Mouse (Mus musculus) adipocyte (in vitro differentiated cells): Measurements from ENCODE around the gene Gtsf1l.
A peak's percentile ranks its signal among the peaks of the same experiment; 100 is the strongest.
"Not testable (repeated sequence)": the region's sequence is repeated elsewhere in the genome, so short reads cannot be mapped to it uniquely, and the experiment has no call there.

Source experiments
- DNase-seq: peaks from one replicate; pipeline ENCODE4 v3.0.0-alpha.2; 2016; ENCODE audit warnings: low spot score

Gene Gtsf1l

DNA sequence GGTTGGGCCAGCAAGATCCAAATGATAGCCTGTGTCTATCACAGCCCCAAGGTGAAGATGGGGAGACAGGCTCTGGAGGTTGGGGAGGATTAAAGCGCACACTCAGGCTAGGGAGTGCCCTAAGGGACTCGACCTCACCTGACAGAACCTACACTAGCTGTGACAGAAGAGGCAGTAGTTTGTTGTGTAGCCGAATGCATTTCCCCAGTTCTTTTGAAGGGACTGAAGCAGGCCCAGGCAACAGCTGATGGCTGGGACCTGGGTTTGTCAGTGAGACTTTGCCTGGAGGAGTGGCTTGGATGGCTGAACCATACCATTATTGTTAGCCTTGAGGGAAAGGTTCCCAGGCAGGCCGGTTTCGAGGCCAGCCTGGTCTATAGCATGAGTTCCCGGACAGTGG lies 2.6 kb downstream of the Gtsf1l start:
- DNase-seq = no peak

DNA sequence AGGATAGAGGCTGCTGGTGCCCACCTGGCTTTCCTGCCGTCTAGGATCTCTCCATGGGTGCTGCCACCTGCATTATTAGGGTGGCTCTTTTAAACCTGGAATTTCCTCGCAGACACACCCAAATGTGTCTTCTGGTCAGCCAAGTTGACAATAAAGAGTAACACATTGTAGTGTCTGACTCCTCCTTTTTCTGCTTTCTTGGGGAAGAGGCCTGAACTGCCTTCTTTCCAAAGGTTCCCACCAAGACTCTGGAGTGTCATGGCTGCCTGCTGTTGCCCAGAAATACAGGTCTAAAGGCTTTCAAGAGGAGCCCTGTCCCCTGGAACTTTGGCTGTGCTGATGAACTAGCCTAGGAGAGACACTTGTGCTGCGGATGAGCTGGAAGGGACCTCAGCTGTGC lies 3.1 kb downstream of the Gtsf1l start:
- DNase-seq = no peak

DNA sequence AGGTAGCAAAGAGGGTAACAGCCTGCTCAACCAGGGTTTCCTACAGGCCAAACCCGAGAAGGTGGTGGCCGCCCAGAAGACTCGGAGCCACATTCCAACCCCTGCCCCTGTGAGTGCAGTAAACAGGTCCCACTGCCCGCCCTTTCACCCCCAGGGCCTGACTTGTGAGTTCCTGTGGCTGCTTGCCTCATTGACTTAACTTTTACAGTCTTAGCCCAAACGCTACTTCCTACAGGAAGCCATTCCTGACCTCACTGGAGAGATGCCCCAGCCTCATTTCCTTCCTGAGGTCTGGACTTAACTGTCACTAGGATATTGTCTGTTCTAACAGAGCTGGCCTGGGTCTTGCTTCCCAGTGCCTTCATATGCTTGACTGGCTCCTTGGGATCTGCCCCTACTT lies 5.1 kb downstream of the Gtsf1l start:
- no peak for DNase-seq

DNA sequence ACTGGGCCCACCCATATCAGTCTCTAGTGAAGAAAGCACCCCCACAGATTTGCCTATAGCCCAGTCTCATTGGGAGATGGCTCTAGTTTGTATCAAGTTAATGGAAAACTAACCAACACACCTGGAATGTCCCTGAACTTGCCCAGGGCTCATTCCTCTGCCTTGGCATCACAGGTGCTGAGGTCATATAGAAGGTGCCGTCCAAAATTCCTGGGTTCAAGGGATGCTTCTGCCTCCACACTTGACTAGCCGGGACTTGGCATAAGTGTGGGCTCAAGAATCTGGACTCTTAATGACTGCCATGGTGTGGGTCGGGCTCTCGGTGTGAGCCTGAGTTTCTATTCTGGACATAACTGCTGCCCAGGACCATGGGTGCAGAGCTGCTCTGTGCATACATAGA lies 8.6 kb downstream of the Gtsf1l start:
- DNase-seq = no peak

DNA sequence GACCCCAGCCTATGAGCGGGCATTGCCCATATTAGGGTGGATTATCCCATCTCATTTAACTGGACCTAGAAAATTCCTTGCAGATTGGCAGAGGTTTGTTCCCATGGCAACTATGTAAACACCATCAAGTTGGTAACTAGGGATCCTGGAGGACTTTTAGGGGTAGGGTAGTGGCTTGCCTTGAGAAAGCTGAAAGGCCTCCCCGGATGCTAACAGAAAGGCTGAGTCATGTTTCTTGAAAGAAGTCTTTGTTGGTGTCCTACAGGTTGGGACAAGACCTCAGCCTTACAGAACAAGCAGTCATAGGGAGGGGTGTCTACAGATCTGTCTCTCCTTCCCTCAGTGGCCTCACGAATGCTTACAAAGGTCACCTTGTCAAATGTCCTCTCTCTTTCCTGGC lies 12.4 kb downstream of the Gtsf1l start:
- no peak for DNase-seq

DNA sequence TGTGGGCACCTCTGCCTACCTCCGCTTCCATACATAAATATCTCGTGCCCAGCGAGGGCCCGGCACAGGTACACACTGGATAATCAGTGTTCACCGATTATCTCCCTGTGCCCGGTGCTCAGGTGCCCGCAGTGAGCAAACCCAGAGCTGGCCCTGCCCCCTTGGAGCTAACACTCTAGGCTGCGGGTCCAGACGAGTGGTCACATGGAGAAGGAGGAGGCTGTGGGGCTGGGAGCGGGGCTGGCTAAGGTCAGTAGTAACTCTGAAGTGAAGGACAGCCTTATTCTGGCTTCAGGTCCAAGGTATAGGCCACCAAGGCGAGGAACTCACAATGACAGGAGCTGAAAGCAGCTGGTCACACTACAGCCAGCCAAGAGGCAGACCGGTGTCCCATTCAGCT lies 12.8 kb downstream of the Gtsf1l start:
- DNase-seq = no peak

DNA sequence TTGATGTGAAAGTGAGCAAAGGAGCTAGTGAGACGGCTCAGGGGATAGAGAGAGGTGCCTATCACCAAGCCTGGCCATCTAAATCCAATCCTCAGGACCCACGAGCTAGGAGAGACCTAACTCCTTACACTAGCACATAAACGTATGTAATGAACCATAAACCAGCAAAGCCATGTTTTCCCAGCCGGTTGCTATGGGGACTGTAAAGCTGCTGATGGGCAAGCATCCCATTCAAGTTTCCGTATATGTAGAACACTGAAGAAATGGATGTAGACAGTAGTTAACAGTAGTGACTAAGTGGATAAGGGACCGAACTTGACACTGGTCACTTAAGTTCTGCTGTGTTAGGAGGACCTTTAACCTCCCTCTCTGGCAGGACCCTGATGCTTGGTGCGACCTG lies 13.6 kb downstream of the Gtsf1l start:
- DNase-seq = no peak

DNA sequence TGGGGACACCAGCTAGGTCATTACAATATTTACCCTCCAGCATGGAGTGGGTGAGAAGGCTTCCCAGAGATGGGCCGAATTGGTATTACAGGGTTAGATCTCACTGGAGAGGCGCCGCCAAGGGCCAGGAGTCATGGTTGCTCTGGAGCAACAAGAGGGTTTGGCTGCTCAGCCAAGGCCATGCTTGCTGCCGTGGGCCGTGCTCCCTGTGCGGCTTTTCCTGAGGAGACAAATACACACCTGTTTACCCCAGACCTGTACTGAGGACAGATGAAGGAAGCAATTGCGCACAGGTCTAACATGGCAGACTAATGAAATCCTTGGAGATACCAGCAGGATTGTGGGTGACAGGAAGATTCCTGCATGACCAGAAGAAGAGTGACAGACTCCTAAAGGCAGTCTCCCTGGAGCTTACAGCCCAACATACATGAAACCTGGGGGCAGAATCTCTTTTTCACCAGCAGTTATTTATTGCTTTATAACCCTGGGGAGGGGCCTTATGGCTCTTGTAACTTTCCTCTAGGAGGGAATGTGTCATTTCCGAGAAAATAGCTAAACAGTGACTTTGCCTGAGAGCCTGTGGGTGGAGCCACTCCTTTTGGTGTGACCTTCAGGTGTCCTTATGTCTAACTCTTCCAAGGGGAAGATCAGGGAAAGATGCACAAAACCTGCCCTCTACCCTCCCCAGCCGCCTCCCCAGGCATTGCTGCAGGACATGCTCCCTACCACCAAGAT lies 14.5 kb downstream of the Gtsf1l start:
- no peak for DNase-seq

DNA sequence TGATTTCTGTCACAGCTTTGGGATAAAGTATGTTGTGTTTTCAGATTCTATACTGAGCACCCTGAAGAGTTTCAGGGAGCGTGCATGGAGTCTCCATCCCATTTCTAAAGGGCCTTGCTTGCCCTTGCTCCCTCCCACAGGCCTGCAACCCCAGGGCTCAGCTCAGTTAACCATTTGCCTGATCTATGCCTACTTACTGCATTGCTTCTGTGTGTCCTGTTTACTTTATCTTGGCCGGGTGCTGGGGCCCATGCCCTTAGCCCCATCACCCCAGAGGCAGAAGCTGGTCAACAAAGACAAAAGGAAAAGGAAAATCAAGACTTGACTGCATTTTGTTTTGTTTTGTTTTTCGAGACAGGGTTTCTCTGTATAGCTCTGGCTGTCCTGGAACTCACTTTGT lies 16.1 kb downstream of the Gtsf1l start:
- DNase-seq = no peak

DNA sequence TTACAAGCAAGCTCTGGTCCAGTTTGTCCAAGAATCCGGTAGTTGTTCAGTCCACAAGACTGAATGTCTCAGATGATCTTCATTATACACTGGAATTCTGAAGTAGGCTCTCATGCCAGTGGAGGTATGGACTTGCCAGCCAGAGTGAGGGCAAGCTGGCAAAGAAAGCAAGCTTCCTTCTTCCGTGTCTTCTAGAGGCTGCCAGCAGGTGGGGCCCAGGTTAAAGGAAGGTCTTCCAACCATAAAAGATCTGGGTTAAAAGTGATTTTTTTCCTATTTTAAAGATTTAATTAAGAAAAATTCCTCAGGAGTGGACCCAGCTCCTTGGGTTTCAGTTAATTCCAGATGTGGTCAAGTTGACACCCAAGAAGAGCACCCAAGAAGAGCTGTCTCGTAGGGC lies 17.4 kb downstream of the Gtsf1l start:
- DNase-seq = peak; percentile 21

DNA sequence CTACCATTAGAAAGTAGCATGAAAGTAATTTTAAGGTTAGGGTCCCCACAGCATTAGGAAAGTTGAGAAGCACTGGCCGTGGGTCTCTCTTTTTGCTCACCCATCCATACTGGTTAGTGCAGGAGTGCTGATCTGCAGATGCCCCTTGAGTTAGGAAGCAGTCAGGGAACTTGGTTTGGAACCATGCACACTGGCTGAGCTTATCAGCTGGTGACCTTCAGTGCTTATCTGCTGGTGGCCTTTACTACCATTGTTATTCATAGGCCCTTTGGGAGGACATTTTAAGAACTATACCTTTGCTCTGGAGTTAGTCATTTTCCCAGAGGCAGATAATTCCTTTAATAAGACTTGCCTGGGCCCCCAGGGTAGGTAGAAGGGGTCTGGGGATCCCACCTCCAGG lies 20.4 kb downstream of the Gtsf1l start:
- DNase-seq = no peak

DNA sequence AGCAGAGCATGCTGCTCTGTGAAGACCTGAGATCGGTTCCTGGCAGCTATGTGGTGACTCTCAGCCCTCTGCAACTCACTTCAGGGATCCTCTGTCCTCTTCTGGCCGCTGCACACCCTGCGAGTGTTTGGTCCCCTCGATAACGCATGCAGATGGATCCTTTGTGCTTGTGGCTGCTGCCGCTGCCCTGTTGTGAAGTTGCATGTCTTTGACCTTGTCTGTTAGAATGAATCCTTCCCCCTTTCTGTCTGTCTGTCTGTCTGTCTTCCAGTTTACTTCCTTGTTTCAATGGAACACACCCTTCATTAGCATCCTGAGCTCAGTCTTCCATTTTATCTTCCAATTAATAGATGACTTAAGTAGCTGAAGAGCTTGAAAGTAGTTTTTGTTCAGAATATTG lies 21.3 kb downstream of the Gtsf1l start:
- DNase-seq = no peak

DNA sequence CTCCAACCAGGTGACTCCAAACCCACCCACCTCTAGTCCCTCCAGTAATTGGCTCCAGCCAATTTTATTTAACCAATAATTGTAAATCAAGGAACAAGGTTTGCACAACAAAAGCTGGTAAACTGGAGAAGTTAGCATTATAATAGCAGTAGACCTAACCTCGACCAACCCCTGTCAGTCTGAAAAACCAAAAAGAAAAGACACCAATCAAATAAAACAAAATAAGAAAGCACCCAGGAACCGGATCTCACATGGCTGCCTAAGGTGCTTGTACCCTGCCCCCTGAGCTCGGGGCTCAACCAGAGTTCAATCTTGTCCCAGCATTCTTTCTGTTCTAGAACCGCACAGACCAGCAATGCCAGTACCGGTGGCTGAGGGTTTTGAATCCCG lies 25.5 kb downstream of the Gtsf1l start:
- DNase-seq = no peak

DNA sequence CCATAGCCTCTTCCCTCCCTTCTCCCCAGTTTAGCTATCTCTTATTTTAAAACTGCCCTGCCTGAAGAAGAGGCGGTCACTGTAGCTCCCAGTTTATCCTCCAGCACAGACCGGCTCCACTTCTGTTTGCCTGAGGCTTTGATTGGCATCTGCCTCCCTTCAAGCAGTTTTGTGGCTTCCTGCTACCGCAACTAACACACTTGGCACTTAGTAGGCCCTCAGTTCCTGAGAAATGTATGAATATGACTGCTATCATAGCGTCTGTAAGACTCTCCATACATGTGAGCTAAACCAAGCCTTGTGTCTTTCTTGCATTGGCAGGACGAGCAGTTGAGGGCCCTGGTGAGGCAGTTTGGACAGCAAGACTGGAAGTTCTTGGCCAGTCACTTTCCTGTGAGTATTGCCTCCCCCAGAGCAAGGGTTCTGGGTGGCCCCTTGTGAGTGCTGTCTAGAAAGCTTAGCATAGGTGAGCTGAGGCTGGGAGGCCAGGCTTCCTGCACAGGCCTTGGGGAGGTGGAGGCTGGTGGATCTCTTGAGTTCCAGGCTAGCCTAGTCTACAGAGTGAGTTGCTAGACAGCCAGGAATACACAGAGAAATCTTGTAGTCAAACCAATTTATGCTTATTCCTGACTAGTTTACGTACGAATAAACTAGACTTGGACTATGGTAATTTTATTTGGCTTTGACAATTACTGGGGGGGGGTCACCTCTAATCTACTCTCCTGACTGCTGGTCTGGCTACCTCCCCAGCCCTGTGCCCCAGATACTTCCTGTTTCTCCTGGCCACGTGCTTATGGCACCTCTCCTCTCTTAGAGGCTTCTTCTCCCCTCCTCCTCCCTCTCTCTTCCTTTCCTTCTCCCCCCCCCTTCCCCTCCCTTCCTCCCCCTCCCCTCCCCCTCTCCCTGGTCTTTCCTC lies 26.2 kb downstream of the Gtsf1l start:
- DNase-seq = no peak

DNA sequence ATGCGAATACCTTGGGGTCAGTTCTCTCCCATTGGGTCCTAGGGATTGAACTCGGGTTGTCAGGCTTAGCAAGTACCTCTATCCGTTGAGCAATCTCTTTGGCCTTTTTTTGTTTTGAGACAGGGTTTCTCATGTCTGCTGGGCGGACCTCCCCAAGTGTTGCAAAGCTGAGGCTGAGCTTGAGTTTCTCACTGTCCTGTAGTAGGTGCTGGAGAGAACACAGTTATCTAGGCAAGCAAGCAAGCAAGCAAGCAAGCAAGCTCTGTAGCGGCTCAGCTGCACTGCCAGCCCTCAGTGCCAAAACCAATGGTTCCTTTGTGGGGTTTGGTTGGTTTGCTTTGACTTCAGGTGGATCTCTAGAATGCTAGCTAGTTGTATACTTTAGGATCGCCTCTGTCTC lies 27.0 kb downstream of the Gtsf1l start:
- DNase-seq = no peak

DNA sequence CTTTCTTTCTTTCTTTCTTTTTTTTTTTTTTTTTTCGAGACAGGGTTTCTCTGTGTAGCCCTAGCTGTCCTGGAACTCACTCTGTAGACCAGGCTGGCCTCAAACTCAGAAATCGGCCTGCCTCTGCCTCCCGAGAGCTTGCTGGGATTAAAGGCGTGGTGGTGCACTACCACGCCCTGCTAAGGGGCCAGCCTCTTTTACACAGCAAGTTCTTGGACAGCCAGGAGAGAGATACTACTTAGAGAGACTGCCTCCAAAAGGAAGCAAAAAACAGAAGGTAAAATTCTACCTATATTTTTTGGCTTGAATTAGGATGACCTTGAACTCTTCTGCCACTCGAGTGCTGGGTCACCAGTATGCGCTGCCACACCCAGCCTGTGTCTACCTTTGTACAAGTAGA lies 28.7 kb downstream of the Gtsf1l start:
- DNase-seq = not testable (repeated sequence)

DNA sequence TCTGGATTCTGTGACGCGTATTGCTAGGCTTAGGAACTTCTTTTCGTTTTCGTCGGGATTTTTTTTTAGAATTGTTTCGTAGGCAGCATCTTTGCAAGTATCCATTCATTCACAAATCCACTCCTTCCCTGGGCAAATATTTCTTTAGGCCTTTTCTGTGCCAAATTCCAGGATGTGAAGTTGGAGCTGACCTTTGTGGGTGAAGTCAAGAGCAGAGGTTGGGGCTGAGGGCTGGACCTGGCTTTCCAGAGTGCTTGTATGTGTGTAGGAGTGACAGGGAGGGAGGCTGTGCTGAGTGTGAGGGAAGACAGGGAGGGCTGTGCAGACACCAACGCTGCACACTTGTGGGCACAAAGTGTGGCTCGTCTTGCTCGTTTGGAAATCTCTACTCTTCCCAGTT lies 31.1 kb downstream of the Gtsf1l start:
- DNase-seq = no peak

DNA sequence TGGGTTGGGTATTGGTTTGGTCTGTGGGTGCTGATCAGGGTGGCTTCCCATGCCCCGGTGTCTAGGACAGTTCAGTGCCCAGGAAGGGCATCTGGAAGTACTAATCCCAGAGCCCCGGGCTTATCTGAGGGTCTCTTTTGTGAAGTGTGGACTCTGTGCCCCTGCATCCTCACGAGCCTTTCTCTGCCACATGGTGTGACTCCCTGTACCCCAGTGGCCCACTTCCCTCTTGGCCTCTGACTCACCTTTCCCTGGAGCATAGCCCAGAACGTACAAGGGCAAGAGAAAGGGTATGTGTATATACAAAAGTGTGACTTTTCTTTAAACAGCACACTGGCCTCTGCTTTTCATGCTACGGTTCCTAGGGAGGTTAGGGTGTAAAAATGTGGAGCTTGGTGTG lies 31.9 kb downstream of the Gtsf1l start:
- DNase-seq = no peak

DNA sequence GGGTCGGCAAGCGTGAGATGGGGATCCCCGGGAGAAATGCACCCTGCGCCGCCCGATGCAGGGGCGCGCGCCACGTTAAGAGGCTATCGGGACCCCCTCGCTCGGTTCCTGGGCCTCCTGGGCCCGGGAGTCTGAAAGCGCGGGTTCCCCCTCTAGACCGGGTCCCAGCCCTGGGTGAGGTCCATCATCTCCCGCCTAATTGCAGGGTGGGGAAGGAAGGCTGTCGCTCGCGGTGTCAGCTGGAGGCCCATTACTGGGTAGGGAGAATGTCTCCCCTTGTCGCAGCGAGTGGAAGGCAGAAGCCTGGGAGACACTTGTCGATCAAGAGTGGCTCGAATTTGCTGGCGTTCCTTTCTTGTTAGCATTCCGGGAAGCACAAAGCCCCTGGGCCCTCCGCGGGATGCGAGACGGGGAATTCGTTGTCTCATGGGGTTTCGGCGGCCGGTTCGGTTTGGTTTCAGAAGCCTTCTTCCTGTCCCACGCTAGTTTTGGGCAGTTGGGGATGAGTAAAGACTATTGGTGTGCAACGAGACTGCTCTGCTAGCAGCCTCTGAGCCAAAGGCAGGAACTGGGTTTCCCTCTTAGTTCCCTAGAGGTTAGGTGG lies 32.7 kb downstream of the Gtsf1l start:
- peak; percentile 32 for DNase-seq

DNA sequence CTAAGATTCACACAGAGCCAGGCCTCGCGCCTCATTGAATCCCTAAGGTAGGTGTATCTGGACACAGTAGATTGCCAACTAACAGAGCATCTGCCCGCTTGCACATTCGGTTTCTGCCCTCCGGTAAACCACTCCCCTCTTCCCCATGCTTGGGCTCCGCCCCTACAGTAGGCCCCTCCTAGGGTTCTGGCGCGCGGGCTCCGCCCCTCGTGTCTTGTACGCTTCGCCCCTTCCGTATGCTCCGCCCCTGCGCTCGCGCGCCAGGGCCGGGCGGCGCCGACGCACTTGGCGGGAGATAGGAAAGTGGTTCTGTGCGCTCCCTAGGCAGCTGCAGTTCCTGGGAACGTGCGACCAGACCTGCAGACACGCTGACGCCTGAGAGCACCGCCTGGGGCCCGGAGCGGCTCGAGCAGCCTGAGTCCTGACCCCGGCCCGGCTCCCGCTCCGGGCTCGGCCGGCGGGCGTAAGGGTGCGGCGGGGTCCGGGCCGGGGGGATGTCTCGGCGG lies 33.3 kb downstream of the Gtsf1l start, which contains the start of gene Mybl2:
Mybl2 (plus strand) TSS at position 353 of the 506 bp plus-strand sequence.
- DNase-seq = peak; percentile 93

DNA sequence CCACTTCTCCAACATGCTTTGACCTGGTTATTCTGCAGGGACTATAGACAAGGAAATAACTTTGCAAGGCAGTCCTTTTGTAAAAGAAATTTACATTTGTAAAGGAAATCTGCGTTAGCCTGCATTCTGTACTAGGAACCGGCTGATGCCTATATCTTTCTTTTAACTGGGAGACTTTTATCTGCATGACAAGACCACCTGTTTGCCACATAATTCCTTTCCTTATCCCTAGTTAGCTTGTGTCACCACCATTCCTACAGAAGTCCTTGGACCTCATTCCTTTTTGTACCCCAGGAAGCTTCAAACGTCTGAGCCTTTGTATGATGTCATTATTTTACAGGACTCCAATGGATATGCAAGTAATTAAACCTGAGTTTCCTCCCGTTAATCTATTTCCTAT lies 34.8 kb downstream of the Gtsf1l start:
- DNase-seq = no peak

DNA sequence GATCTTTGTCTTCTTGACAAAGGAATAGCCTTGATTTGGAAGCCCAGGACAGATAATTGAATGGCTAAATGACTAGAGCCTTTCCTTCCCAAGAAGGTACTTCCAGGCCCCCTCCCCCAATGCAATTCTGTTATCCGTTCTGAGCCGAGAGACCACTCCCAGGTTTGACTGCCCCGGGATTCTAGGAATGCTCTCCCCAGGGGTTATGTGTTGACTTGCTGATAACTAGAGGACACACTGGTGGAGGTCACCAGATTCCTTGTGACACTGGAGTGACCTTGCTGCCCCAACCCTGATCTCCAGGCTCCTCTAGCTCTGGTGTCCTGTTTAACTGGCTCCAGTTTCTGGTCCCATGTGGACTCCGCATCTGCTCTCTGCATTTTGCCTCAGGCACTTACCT lies 35.6 kb downstream of the Gtsf1l start:
- DNase-seq = no peak

DNA sequence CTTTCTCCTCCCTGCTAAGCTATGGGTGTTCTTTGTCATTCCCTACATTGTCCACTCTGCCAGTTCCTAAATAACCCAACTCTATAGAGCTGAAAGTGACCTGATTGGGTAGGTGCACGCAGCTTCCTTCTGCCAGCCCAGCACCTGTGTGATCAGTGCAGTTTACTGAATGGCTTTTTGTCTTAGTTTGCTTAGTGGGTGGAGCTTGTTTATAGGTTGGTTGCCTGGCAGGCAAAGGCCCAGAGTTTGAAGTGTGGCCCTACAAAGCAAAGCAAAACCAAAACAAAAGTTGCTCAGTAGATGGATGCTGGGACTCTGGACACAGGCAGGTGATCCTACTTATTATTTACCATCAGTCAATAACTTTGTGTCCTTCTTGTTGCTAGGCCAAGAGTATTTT lies 36.0 kb downstream of the Gtsf1l start:
- no peak for DNase-seq
